Mouse (Mus musculus) brain, embryonic 14.5 days (tissue): ENCODE data around the gene Plin4. TPM values are rescaled to one million over a fixed set of nuclear protein-coding genes. Genes with fewer than 3 reads are reported as not detected.
"Not testable (repeated sequence)": the region's sequence is repeated elsewhere in the genome, so short reads cannot be mapped to it uniquely, and the experiment has no call there.

ENCODE experiments used
- DNase-seq: peaks from one replicate; pipeline ENCODE4 v3.0.0-alpha.2; 2011; ENCODE audit warnings: low read depth
- CTCF ChIP-seq: fragments of 200-500 bp; IDR thresholded peaks from 2 replicates; pipeline ENCODE4 v1.5.1; 2012; ENCODE audit warnings: inconsistent platforms, mild to moderate bottlenecking, moderate library complexity, borderline replicate concordance; ENCODE audit not compliant: insufficient read depth, insufficient read length; ENCODE audit errors: extremely low read depth
- POLR2A ChIP-seq: fragments of 200-500 bp; IDR thresholded peaks from 2 replicates; pipeline ENCODE4 v1.6.1; 2012; ENCODE audit warnings: mild to moderate bottlenecking, inconsistent platforms, borderline replicate concordance; ENCODE audit not compliant: poor library complexity, insufficient read depth, insufficient read length, severe bottlenecking; ENCODE audit errors: extremely low read depth
- polyA plus RNA-seq: library from polyadenylated mRNA; depleted of rRNA; stranded (reverse); fragments of >200 nt; gene quantifications from 2 replicates; pipeline ENCODE4 v1.2.3, GENCODE M21; 2012

The Plin4 gene
- polyA plus RNA-seq, 1 experiment: 0.16 TPM

- TF ChIP-seq CTCF (no peak), POLR2A (no peak)
- no peak for DNase-seq
These were observed 1.1 kb downstream of the Plin4 start for GRCm38 (mm10) chr17:56108334-56109044.

- no peak for TF ChIP-seq CTCF
- TF ChIP-seq POLR2A: no peak
- DNase-seq: no peak
These were observed 1.9 kb downstream of the Plin4 start for GRCm38 (mm10) chr17:56107736-56108135.

- TF ChIP-seq CTCF (no peak), POLR2A (no peak)
- DNase-seq: no peak
These were observed 2.6 kb downstream of the Plin4 start for GRCm38 (mm10) chr17:56106981-56107380.

GRCm38 (mm10) chr17:56106436-56106835, 3.2 kb downstream of the Plin4 start:
- DNase-seq: not testable (repeated sequence)

GRCm38 (mm10) chr17:56104821-56105220, 4.8 kb downstream of the Plin4 start:
- not testable (repeated sequence) for DNase-seq

GRCm38 (mm10) chr17:56103465-56104285, 5.9 kb downstream of the Plin4 start:
- DNase-seq: no peak
- TF ChIP-seq POLR2A (no peak), CTCF (no peak)

- no peak for DNase-seq
- no peak for TF ChIP-seq CTCF
- TF ChIP-seq POLR2A: no peak
These were observed 6.7 kb downstream of the Plin4 start for GRCm38 (mm10) chr17:56102927-56103326.

GRCm38 (mm10) chr17:56102158-56102557, 7.4 kb downstream of the Plin4 start:
- TF ChIP-seq POLR2A (no peak), CTCF (no peak)

GRCm38 (mm10) chr17:56100811-56101210, 8.8 kb downstream of the Plin4 start:
- TF ChIP-seq POLR2A (no peak), CTCF (no peak)
- no peak for DNase-seq

More at GRCm38 (mm10) chr17:56102158-56102557, 7.4 kb downstream of the Plin4 start:
- DNase-seq: no peak

GRCm38 (mm10) chr17:56098711-56099572, 10.7 kb downstream of the Plin4 start:
- TF ChIP-seq CTCF: 0 out of 2 replicates have a peak, but pooled peaks have one; percentile 2
- TF ChIP-seq POLR2A: no peak
- DNase-seq: no peak

GRCm38 (mm10) chr17:56098180-56098579, 11.4 kb downstream of the Plin4 start:
- TF ChIP-seq POLR2A: no peak
- TF ChIP-seq CTCF: no peak
- DNase-seq: no peak
